11 mouse cellular contexts compared by ENCODE assay signal in the genomic region with DNA sequence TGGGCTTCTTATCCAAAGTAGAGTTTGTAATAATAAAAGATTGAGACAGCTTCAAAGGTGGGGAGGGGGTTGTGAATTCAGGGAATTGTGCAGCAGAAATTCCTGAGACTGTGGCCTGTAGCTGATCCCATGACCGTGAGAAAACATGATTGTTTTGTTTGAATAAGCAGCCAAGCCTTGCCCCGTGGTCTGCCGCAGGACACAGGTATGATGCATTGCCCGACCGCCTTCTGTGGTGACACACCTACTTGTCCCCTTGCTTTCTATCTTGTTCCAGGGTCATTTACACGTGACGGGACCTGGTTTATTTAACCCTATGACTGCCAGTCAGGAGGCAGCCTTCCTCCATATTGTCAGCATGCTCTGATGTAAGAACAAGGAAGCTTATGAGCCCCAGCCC.
"Had no signal": no experiment of that assay in that cellular context is flagged by ENCODE, and none has a peak within 500 bp of the region (broad histone marks: within the 10 kb centered on the region; RNA-seq: fewer than 3 reads in every experiment).

No protein-coding gene starts in this region.

- H3K4me3 ChIP-seq: left cerebral cortex, adult 2 months; limb, embryonic 10.5 days; liver, embryonic 12.5 days; lung, embryonic 15.5 days; midbrain, embryonic 13.5 days; neural tube, embryonic 12.5 days had no signal

- ATAC-seq: inflammation-experienced regulatory T-cells, adult 6 months; liver, embryonic 12.5 days; midbrain, embryonic 13.5 days had no signal

- H3K9me3 ChIP-seq: limb, embryonic 10.5 days; liver, embryonic 12.5 days; lung, embryonic 15.5 days; midbrain, embryonic 13.5 days; neural tube, embryonic 12.5 days had no signal

- H3K4me2 ChIP-seq: liver, embryonic 12.5 days; lung, embryonic 15.5 days; midbrain, embryonic 13.5 days; neural tube, embryonic 12.5 days had no signal

- H3K9ac ChIP-seq: liver, embryonic 12.5 days; lung, embryonic 15.5 days; midbrain, embryonic 13.5 days; neural tube, embryonic 12.5 days had no signal

- DNase-seq: kidney, adult 9 months; kidney, postnatal 10 days; lung, postnatal 36 days; thymus, postnatal 36 days had no signal

- H3K4me1 ChIP-seq: limb, embryonic 10.5 days; liver, embryonic 12.5 days; lung, embryonic 15.5 days; midbrain, embryonic 13.5 days; neural tube, embryonic 12.5 days had no signal

- H3K27me3 ChIP-seq: liver, embryonic 12.5 days; lung, embryonic 15.5 days; midbrain, embryonic 13.5 days; neural tube, embryonic 12.5 days had no signal

- H3K27ac ChIP-seq: left cerebral cortex, adult 2 months; limb, embryonic 10.5 days; liver, embryonic 12.5 days; lung, embryonic 15.5 days; midbrain, embryonic 13.5 days; neural tube, embryonic 12.5 days had no signal
